Mouse (Mus musculus): ENCODE measurements around the gene Auts2. TPM values are rescaled to one million over a fixed set of nuclear protein-coding genes. Genes with fewer than 3 reads are reported as not detected.

The Auts2 gene
- polyA plus RNA-seq, 1 experiment from 2014 or later: 57.8 TPM

GRCm38 (mm10) chr5:132491508-132491907 lies 51.6 kb downstream of the Auts2 start:
- no peak for DNase-seq (ENCODE audit: low spot score)
- WGBS: 84% methylated on average over 4 of the region's 4 CpGs
- no peaks in the 10 kb centered on the region for H3K27me3 ChIP-seq (ENCODE audit: low read depth, poor library complexity, severe bottlenecking)
- H3K9me3 ChIP-seq (replicated peaks): no peaks in the 10 kb centered on the region
- no peaks in the 10 kb centered on the region for H3K36me3 ChIP-seq
- no peak overlapping the region for H3K4me3 ChIP-seq
- H3K4me1 ChIP-seq: peaks cover 42% of the 10 kb centered on the region
- no peak overlapping the region for H3K27ac ChIP-seq

- WGBS: 92% methylated on average over 1 of the region's 1 CpGs
- H3K27ac ChIP-seq: no peak overlapping the region
These were observed 52.8 kb downstream of the Auts2 start for GRCm38 (mm10) chr5:132490326-132490725.

GRCm38 (mm10) chr5:132489736-132490313 lies 53.3 kb downstream of the Auts2 start:
- DNase-seq (ENCODE audit: low spot score): no peak
- peaks cover 45% of the 10 kb centered on the region for H3K4me1 ChIP-seq
- WGBS: 77% methylated on average over 7 of the region's 7 CpGs

More at GRCm38 (mm10) chr5:132490326-132490725, 52.8 kb downstream of the Auts2 start:
- Histone ChIP-seq H3K9me3 (replicated peaks) (no peaks in the 10 kb centered on the region), H3K36me3 (no peaks in the 10 kb centered on the region), H3K4me1 (peaks cover 42% of the 10 kb centered on the region), H3K27me3 (ENCODE audit: low read depth, poor library complexity, severe bottlenecking) (no peaks in the 10 kb centered on the region), H3K4me3 (no peak overlapping the region)
- no peak for DNase-seq (ENCODE audit: low spot score)

GRCm38 (mm10) chr5:132486831-132487230 lies 56.3 kb downstream of the Auts2 start:
- Histone ChIP-seq H3K36me3 (no peaks in the 10 kb centered on the region), H3K9me3 (replicated peaks) (no peaks in the 10 kb centered on the region), H3K27me3 (ENCODE audit: low read depth, poor library complexity, severe bottlenecking) (no peaks in the 10 kb centered on the region), H3K4me1 (peaks cover 57% of the 10 kb centered on the region), H3K4me3 (no peak overlapping the region), H3K27ac (no peak overlapping the region)
- WGBS: 60% methylated on average over 7 of the region's 7 CpGs
- DNase-seq (ENCODE audit: low spot score): no peak

More at GRCm38 (mm10) chr5:132489736-132490313, 53.3 kb downstream of the Auts2 start:
- no peaks in the 10 kb centered on the region for H3K9me3 ChIP-seq (replicated peaks)
- H3K4me3 ChIP-seq: no peak overlapping the region
- no peaks in the 10 kb centered on the region for H3K36me3 ChIP-seq
- H3K27me3 ChIP-seq (ENCODE audit: low read depth, poor library complexity, severe bottlenecking): no peaks in the 10 kb centered on the region
- no peak overlapping the region; the same call in 1 of the 2 replicates for H3K27ac ChIP-seq

- H3K36me3 ChIP-seq: no peaks in the 10 kb centered on the region
These were observed 57.1 kb downstream of the Auts2 start for GRCm38 (mm10) chr5:132485994-132486393.

GRCm38 (mm10) chr5:132485448-132485847 lies 57.7 kb downstream of the Auts2 start:
- no peak for DNase-seq (ENCODE audit: low spot score)
- Histone ChIP-seq H3K27me3 (ENCODE audit: low read depth, poor library complexity, severe bottlenecking) (no peaks in the 10 kb centered on the region), H3K27ac (no peak overlapping the region), H3K9me3 (replicated peaks) (no peaks in the 10 kb centered on the region), H3K4me1 (peaks cover 54% of the 10 kb centered on the region), H3K36me3 (no peaks in the 10 kb centered on the region), H3K4me3 (no peak overlapping the region)
- WGBS: 71% methylated on average over 3 of the region's 3 CpGs

More at GRCm38 (mm10) chr5:132485994-132486393, 57.1 kb downstream of the Auts2 start:
- Histone ChIP-seq H3K27ac (no peak overlapping the region), H3K27me3 (ENCODE audit: low read depth, poor library complexity, severe bottlenecking) (no peaks in the 10 kb centered on the region), H3K4me3 (no peak overlapping the region), H3K9me3 (replicated peaks) (no peaks in the 10 kb centered on the region), H3K4me1 (peaks cover 54% of the 10 kb centered on the region)
- WGBS: 87% methylated on average over 6 of the region's 6 CpGs
- DNase-seq (ENCODE audit: low spot score): no peak

GRCm38 (mm10) chr5:132481476-132481875 lies 61.7 kb downstream of the Auts2 start:
- H3K4me1 ChIP-seq: peaks cover 58% of the 10 kb centered on the region
- H3K36me3 ChIP-seq: no peaks in the 10 kb centered on the region
- no peaks in the 10 kb centered on the region for H3K27me3 ChIP-seq (ENCODE audit: low read depth, poor library complexity, severe bottlenecking)
- H3K4me3 ChIP-seq: no peak overlapping the region
- no peak overlapping the region for H3K27ac ChIP-seq
- no peak for DNase-seq (ENCODE audit: low spot score)
- WGBS: 58% methylated on average over 3 of the region's 3 CpGs
- no peaks in the 10 kb centered on the region for H3K9me3 ChIP-seq (replicated peaks)

- WGBS: 88% methylated on average over 6 of the region's 6 CpGs
- Histone ChIP-seq H3K36me3 (no peaks in the 10 kb centered on the region), H3K4me1 (peaks cover 58% of the 10 kb centered on the region), H3K27ac (no peak overlapping the region), H3K4me3 (no peak overlapping the region), H3K27me3 (ENCODE audit: low read depth, poor library complexity, severe bottlenecking) (no peaks in the 10 kb centered on the region), H3K9me3 (replicated peaks) (no peaks in the 10 kb centered on the region)
- no peak for DNase-seq (ENCODE audit: low spot score)
These were observed 62.7 kb downstream of the Auts2 start for GRCm38 (mm10) chr5:132480461-132480860.

GRCm38 (mm10) chr5:132479227-132479857 lies 63.8 kb downstream of the Auts2 start:
- no peak for DNase-seq (ENCODE audit: low spot score)
- H3K4me3 ChIP-seq: no peak overlapping the region
- H3K27ac ChIP-seq: no peak overlapping the region
- no peaks in the 10 kb centered on the region for H3K36me3 ChIP-seq
- H3K9me3 ChIP-seq (replicated peaks): no peaks in the 10 kb centered on the region
- peaks cover 50% of the 10 kb centered on the region for H3K4me1 ChIP-seq
- WGBS: 73% methylated on average over 11 of the region's 11 CpGs
- no peaks in the 10 kb centered on the region for H3K27me3 ChIP-seq (ENCODE audit: low read depth, poor library complexity, severe bottlenecking)

- peaks cover 47% of the 10 kb centered on the region for H3K4me1 ChIP-seq
- no peaks in the 10 kb centered on the region for H3K9me3 ChIP-seq (replicated peaks)
- no peaks in the 10 kb centered on the region for H3K27me3 ChIP-seq (ENCODE audit: low read depth, poor library complexity, severe bottlenecking)
- no peak for DNase-seq (ENCODE audit: low spot score)
- no peak overlapping the region for H3K4me3 ChIP-seq
- no peaks in the 10 kb centered on the region for H3K36me3 ChIP-seq
- WGBS: 77% methylated on average over 1 of the region's 1 CpGs
- H3K27ac ChIP-seq: no peak overlapping the region
These were observed 65.6 kb downstream of the Auts2 start for GRCm38 (mm10) chr5:132477533-132477932.

- no peak for DNase-seq (ENCODE audit: low spot score)
- no peaks in the 10 kb centered on the region; the same call in 1 of the 2 replicates for H3K36me3 ChIP-seq
- H3K9me3 ChIP-seq (replicated peaks): no peaks in the 10 kb centered on the region
- no peak overlapping the region for H3K27ac ChIP-seq
- no peak overlapping the region for H3K4me3 ChIP-seq
- H3K4me1 ChIP-seq: peaks cover 24% of the 10 kb centered on the region
- 86% methylated on average over 5 of the region's 5 CpGs for WGBS
- no peaks in the 10 kb centered on the region for H3K27me3 ChIP-seq (ENCODE audit: low read depth, poor library complexity, severe bottlenecking)
These were observed 70.2 kb downstream of the Auts2 start for GRCm38 (mm10) chr5:132472905-132473321.

GRCm38 (mm10) chr5:132472184-132472829 lies 70.8 kb downstream of the Auts2 start:
- H3K27me3 ChIP-seq (ENCODE audit: low read depth, poor library complexity, severe bottlenecking): no peaks in the 10 kb centered on the region
- H3K9me3 ChIP-seq (replicated peaks): no peaks in the 10 kb centered on the region
- H3K36me3 ChIP-seq: no peaks in the 10 kb centered on the region; the same call in 1 of the 2 replicates
- H3K4me3 ChIP-seq: no peak overlapping the region
- DNase-seq (ENCODE audit: low spot score): no peak
- WGBS: 87% methylated on average over 5 of the region's 5 CpGs
- no peak overlapping the region for H3K27ac ChIP-seq
- peaks cover 24% of the 10 kb centered on the region for H3K4me1 ChIP-seq

GRCm38 (mm10) chr5:132467364-132467743 lies 75.8 kb downstream of the Auts2 start:
- H3K27me3 ChIP-seq (ENCODE audit: low read depth, poor library complexity, severe bottlenecking): no peaks in the 10 kb centered on the region
- no peak overlapping the region for H3K4me3 ChIP-seq
- H3K36me3 ChIP-seq: no peaks in the 10 kb centered on the region; the same call in 1 of the 2 replicates
- no peak for DNase-seq (ENCODE audit: low spot score)
- no peak overlapping the region for H3K27ac ChIP-seq
- peaks cover 18% of the 10 kb centered on the region for H3K4me1 ChIP-seq
- 81% methylated on average over 2 of the region's 2 CpGs for WGBS
- no peaks in the 10 kb centered on the region for H3K9me3 ChIP-seq (replicated peaks)
